Mouse (Mus musculus) retina, postnatal 7 days (tissue): ENCODE data around the gene Gm867.

Experiments
- DNase-seq: peaks from one replicate; pipeline ENCODE4 v3.0.0-alpha.2; 2012; ENCODE audit warnings: low read depth, low spot score

The Gm867 gene

GRCm38 (mm10) chr10:75936909-75937667 is 3.4 kb downstream of the Gm867 start:
- DNase-seq = no peak

GRCm38 (mm10) chr10:75935680-75936541 is 4.6 kb downstream of the Gm867 start, which contains the start of gene Mmp11:
Mmp11 (minus strand) TSS chr10:75936496.
- DNase-seq = peak; percentile 85

GRCm38 (mm10) chr10:75934991-75935390 is 5.5 kb downstream of the Gm867 start:
- DNase-seq = no peak

GRCm38 (mm10) chr10:75932891-75933290 is 7.6 kb downstream of the Gm867 start, which contains the start of gene Chchd10:
Chchd10 (plus strand) TSS chr10:75933130.
- no peak for DNase-seq

- DNase-seq = no peak
These were observed 8.3 kb downstream of the Gm867 start for GRCm38 (mm10) chr10:75932081-75932678.

- no peak for DNase-seq
These were observed 9.2 kb downstream of the Gm867 start for GRCm38 (mm10) chr10:75931311-75931710.

- no peak for DNase-seq
These were observed 10.2 kb downstream of the Gm867 start for GRCm38 (mm10) chr10:75930304-75930703.

- DNase-seq = no peak
These were observed 14.1 kb downstream of the Gm867 start for GRCm38 (mm10) chr10:75926396-75926795.

- no peak for DNase-seq
These were observed 16.1 kb downstream of the Gm867 start for GRCm38 (mm10) chr10:75924324-75924723.

GRCm38 (mm10) chr10:75921726-75922560 is 18.5 kb downstream of the Gm867 start:
- DNase-seq = no peak

GRCm38 (mm10) chr10:75921026-75921725 is 19.3 kb downstream of the Gm867 start, which contains the start of gene Smarcb1:
Smarcb1 (minus strand) TSS chr10:75921617.
- peak; percentile 93 for DNase-seq

- no peak for DNase-seq
These were observed 21.4 kb downstream of the Gm867 start for GRCm38 (mm10) chr10:75919026-75919425.

- DNase-seq = no peak
These were observed 23.6 kb downstream of the Gm867 start for GRCm38 (mm10) chr10:75916840-75917239.

GRCm38 (mm10) chr10:75915557-75915956 is 24.9 kb downstream of the Gm867 start:
- DNase-seq = no peak

- DNase-seq = no peak
These were observed 27.4 kb downstream of the Gm867 start for GRCm38 (mm10) chr10:75913013-75913589.

GRCm38 (mm10) chr10:75910698-75911097 is 29.8 kb downstream of the Gm867 start:
- DNase-seq = no peak

- no peak for DNase-seq
These were observed 33.6 kb downstream of the Gm867 start for GRCm38 (mm10) chr10:75906882-75907281.

- DNase-seq = no peak
These were observed 36.1 kb downstream of the Gm867 start for GRCm38 (mm10) chr10:75904391-75904790.

- DNase-seq = no peak
These were observed 41.6 kb downstream of the Gm867 start for GRCm38 (mm10) chr10:75898846-75899245.

- DNase-seq = no peak
These were observed 42.4 kb downstream of the Gm867 start for GRCm38 (mm10) chr10:75898039-75898564.
